Mouse (Mus musculus): Measurements from ENCODE around the gene Six4. TPM values are rescaled to one million over a fixed set of nuclear protein-coding genes. Genes with fewer than 3 reads are reported as not detected.
"Not testable (repeated sequence)": the region's sequence is repeated elsewhere in the genome, so short reads cannot be mapped to it uniquely, and the experiment has no call there.

The Six4 gene
- polyA plus RNA-seq, 1 experiment from 2014 or later, result 5.2 TPM

DNA sequence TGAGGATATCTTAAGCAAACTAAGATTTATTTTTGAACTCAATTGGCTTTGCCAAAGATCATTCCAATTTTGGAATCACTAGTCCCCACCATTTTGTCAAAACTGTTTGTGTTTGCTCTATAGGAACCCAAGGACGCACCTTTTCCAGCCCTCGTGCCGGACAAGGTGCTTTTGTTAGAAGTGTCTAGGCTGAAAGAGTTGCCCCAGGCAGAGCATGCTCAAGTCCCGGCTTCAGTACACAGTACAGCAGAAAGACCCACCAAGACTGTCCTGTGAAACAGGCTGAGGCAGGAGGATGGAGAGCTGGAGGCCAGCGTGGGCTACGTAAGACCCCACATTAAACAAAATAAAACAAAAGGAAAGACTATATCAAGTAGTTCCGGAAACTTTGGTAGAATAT, 26.2 kb downstream of the Six4 start:
- Histone ChIP-seq H3K4me2 (replicated peaks) (no peak overlapping the region), H3K27me3 (no peaks in the 10 kb centered on the region), H3K9me3 (replicated peaks) (no peaks in the 10 kb centered on the region), H3K4me3 (replicated peaks) (no peak overlapping the region), H3K9ac (no peak overlapping the region), H3K36me3 (no peaks in the 10 kb centered on the region), H3K27ac (replicated peaks) (no peak overlapping the region), H3K4me1 (no peaks in the 10 kb centered on the region)
- ATAC-seq (ENCODE audit: insufficient number of reproducible peaks, low FRiP score, low TSS enrichment, low read depth), result no peak
- 59% methylated on average over 7 of the region's 7 CpGs for WGBS

DNA sequence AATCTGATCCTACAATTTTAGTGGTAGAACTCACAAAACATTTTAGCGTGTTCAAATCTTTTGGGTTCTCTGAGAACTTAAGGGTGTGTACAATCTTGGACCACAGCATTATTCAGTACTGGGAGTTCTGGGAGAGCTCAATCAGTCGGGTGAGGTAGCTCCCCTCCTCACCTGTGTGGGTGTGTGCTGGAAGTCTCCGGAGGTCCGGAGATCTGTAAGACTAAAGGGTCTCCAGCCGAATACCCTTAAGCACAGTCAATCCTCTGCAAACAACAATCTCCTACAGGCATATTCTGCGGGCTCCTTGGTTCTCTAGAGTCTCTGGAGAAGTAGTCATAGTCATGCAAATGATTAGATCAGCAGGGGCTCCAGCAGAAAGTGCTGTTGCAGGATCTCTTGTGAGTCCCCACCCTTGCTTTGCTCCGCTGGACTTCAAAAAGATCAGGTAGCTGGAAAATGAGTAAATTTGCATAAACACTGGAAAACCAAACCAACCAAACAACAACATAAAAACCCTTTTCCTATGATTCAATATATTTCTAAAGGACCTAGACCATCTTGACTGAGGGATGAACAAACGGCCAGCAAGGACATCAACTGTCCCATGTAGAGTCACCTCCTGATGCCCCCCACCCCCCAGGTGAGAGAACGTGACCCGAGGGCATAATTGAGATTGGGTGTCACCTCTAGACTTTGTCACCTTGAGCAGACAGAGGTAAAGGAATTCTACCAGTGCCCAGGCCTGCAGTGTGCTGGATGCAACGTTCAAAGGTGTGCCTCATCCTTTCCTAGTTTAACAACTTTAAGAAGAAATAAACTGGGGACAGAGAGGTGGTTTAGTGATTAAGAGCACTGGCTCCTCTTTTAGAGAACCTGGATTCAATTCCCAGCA, 27.3 kb downstream of the Six4 start:
- no peak for ATAC-seq (ENCODE audit: insufficient number of reproducible peaks, low FRiP score, low TSS enrichment, low read depth)
- Histone ChIP-seq H3K9me3 (replicated peaks) (no peaks in the 10 kb centered on the region), H3K9ac (no peak overlapping the region), H3K4me3 (replicated peaks) (no peak overlapping the region), H3K4me1 (no peaks in the 10 kb centered on the region), H3K27me3 (no peaks in the 10 kb centered on the region), H3K36me3 (no peaks in the 10 kb centered on the region), H3K27ac (replicated peaks) (no peak overlapping the region), H3K4me2 (replicated peaks) (no peak overlapping the region)
- 33% methylated on average over 11 of the region's 11 CpGs for WGBS

- WGBS, result 52% methylated on average over 4 of the region's 4 CpGs
- H3K4me2 ChIP-seq (replicated peaks), result no peak overlapping the region
- H3K9ac ChIP-seq, result no peak overlapping the region
Measured at GRCm38 (mm10) chr12:73083773-73084172, 29.5 kb downstream of the Six4 start.

GRCm38 (mm10) chr12:73081828-73082227, 31.4 kb downstream of the Six4 start:
- not testable (repeated sequence) for H3K4me3 ChIP-seq (replicated peaks); H3K27me3 ChIP-seq; H3K9me3 ChIP-seq (replicated peaks); H3K4me2 ChIP-seq (replicated peaks); ATAC-seq (ENCODE audit: insufficient number of reproducible peaks, low FRiP score, low TSS enrichment, low read depth); H3K9ac ChIP-seq; H3K4me1 ChIP-seq; H3K36me3 ChIP-seq; H3K27ac ChIP-seq (replicated peaks)
- 79% methylated on average over 4 of the region's 4 CpGs for WGBS

More at GRCm38 (mm10) chr12:73083773-73084172, 29.5 kb downstream of the Six4 start:
- no peak for ATAC-seq (ENCODE audit: insufficient number of reproducible peaks, low FRiP score, low TSS enrichment, low read depth)
- Histone ChIP-seq H3K4me1 (no peaks in the 10 kb centered on the region), H3K36me3 (no peaks in the 10 kb centered on the region), H3K4me3 (replicated peaks) (no peak overlapping the region), H3K9me3 (replicated peaks) (no peaks in the 10 kb centered on the region), H3K27ac (replicated peaks) (no peak overlapping the region), H3K27me3 (no peaks in the 10 kb centered on the region)

DNA sequence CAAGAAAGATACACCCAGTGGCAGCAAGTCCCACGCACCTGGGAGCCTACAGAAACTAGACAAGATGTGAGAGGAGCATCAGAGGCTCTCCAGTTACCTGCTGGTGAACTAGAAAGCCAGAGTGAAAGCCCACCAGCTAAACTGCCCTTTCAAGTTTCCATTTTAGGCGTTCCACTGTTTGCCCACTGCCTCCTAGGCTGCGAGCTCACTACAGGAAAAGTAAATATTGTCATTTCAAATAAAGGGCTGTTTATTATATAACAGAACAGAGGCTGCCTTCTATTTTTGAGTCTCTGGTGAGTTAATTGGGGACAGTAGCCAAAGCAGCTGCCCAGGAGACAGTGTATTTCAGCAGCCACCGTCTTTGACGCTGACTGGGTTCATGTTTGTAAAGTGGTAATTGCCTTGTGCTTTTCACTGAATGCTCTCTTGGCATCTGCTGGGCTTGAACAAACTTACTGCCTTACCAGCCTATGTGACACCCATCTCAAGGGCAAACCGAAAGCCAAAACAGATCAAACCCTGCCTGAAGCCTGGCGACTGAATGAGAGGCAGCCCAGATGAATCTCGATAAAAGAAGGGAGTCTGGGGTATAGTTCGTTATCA, 52.3 kb downstream of the Six4 start:
- Histone ChIP-seq H3K27ac (replicated peaks) (no peak overlapping the region), H3K9me3 (replicated peaks) (no peaks in the 10 kb centered on the region), H3K4me1 (no peaks in the 10 kb centered on the region), H3K4me3 (replicated peaks) (no peak overlapping the region), H3K9ac (no peak overlapping the region), H3K36me3 (no peaks in the 10 kb centered on the region), H3K27me3 (peaks cover 4% of the 10 kb centered on the region; the same call in 1 of the 2 replicates), H3K4me2 (replicated peaks) (no peak overlapping the region)
- ATAC-seq (ENCODE audit: insufficient number of reproducible peaks, low FRiP score, low TSS enrichment, low read depth), result no peak
- 48% methylated on average over 9 of the region's 9 CpGs for WGBS

GRCm38 (mm10) chr12:73057492-73057891, 55.8 kb downstream of the Six4 start:
- no peak overlapping the region for H3K4me3 ChIP-seq (replicated peaks)
- H3K27ac ChIP-seq (replicated peaks), result no peak overlapping the region
- peaks cover 26% of the 10 kb centered on the region for H3K4me1 ChIP-seq
- ATAC-seq (ENCODE audit: insufficient number of reproducible peaks, low FRiP score, low TSS enrichment, low read depth), result no peak
- 83% methylated on average over 6 of the region's 6 CpGs for WGBS
- H3K27me3 ChIP-seq, result peaks cover 25% of the 10 kb centered on the region
- H3K9ac ChIP-seq, result no peak overlapping the region
- H3K36me3 ChIP-seq, result no peaks in the 10 kb centered on the region
- no peak overlapping the region for H3K4me2 ChIP-seq (replicated peaks)
- H3K9me3 ChIP-seq (replicated peaks), result no peaks in the 10 kb centered on the region

GRCm38 (mm10) chr12:73055451-73055850, 57.8 kb downstream of the Six4 start:
- no peaks in the 10 kb centered on the region for H3K9me3 ChIP-seq (replicated peaks)
- H3K27me3 ChIP-seq, result peaks cover 43% of the 10 kb centered on the region
- no peak overlapping the region for H3K4me2 ChIP-seq (replicated peaks)
- H3K4me3 ChIP-seq (replicated peaks), result no peak overlapping the region
- H3K4me1 ChIP-seq, result peaks cover 40% of the 10 kb centered on the region
- no peak overlapping the region for H3K27ac ChIP-seq (replicated peaks)
- 18% methylated on average over 5 of the region's 5 CpGs for WGBS
- ATAC-seq (ENCODE audit: insufficient number of reproducible peaks, low FRiP score, low TSS enrichment, low read depth), result no peak
- H3K36me3 ChIP-seq, result no peaks in the 10 kb centered on the region
- no peak overlapping the region for H3K9ac ChIP-seq

DNA sequence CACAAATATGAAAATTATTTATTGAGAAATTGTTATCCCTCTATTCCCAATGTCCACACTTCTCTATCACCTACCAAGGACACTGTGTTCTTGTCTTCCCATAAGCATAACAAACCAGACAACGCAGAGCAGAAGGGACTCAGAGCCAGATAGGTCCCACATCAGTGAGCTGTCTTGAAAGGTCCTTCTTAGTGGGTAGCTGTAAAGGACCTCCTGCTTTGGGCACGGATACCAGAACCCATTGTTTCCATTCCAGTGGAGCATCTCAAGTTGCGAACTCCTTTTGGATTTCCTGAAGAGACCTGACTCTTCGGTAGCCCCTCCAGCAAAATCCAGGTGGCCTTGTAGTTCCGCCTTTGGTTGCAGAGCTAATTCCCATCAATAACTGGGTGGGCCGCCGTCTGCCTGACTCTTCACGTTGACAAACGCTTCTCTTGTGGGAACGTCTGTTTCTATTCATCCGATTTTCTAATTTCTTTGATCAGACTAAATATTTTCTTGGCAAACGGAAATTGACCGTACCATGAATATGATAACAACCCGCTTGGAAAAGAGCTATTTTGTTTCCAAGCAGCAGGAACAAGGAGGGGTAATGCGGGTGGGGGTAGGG, 58.6 kb downstream of the Six4 start:
- H3K27me3 ChIP-seq, result peaks cover 51% of the 10 kb centered on the region
- H3K4me3 ChIP-seq (replicated peaks), result peak overlapping the region; percentile 59
- no peaks in the 10 kb centered on the region for H3K36me3 ChIP-seq
- H3K9ac ChIP-seq, result no peak overlapping the region
- peak overlapping the region; percentile 86 for H3K4me2 ChIP-seq (replicated peaks)
- ATAC-seq (ENCODE audit: insufficient number of reproducible peaks, low FRiP score, low TSS enrichment, low read depth), result no peak
- H3K4me1 ChIP-seq, result peaks cover 47% of the 10 kb centered on the region
- H3K27ac ChIP-seq (replicated peaks), result peak overlapping the region; percentile 85
- H3K9me3 ChIP-seq (replicated peaks), result no peaks in the 10 kb centered on the region
- 11% methylated on average over 15 of the region's 15 CpGs for WGBS

GRCm38 (mm10) chr12:73053668-73054241, 59.5 kb downstream of the Six4 start, which contains the start of gene Six1:
TSS of gene Six1 (minus strand) at chr12:73053887.
- Histone ChIP-seq H3K9ac (peak within 1 kb of the TSS; percentile 24), H3K9me3 (replicated peaks) (no peaks in the 10 kb centered on the region), H3K27ac (replicated peaks) (peak within 1 kb of the TSS; percentile 85), H3K27me3 (peaks cover 60% of the 10 kb centered on the region), H3K36me3 (no peaks in the 10 kb centered on the region), H3K4me1 (peaks cover 49% of the 10 kb centered on the region), H3K4me3 (replicated peaks) (peak within 1 kb of the TSS; percentile 59), H3K4me2 (replicated peaks) (peak within 1 kb of the TSS; percentile 86)
- WGBS, result under 1% methylated on average over 42 of the region's 42 CpGs
- ATAC-seq (ENCODE audit: insufficient number of reproducible peaks, low FRiP score, low TSS enrichment, low read depth), result peak; percentile 91

DNA sequence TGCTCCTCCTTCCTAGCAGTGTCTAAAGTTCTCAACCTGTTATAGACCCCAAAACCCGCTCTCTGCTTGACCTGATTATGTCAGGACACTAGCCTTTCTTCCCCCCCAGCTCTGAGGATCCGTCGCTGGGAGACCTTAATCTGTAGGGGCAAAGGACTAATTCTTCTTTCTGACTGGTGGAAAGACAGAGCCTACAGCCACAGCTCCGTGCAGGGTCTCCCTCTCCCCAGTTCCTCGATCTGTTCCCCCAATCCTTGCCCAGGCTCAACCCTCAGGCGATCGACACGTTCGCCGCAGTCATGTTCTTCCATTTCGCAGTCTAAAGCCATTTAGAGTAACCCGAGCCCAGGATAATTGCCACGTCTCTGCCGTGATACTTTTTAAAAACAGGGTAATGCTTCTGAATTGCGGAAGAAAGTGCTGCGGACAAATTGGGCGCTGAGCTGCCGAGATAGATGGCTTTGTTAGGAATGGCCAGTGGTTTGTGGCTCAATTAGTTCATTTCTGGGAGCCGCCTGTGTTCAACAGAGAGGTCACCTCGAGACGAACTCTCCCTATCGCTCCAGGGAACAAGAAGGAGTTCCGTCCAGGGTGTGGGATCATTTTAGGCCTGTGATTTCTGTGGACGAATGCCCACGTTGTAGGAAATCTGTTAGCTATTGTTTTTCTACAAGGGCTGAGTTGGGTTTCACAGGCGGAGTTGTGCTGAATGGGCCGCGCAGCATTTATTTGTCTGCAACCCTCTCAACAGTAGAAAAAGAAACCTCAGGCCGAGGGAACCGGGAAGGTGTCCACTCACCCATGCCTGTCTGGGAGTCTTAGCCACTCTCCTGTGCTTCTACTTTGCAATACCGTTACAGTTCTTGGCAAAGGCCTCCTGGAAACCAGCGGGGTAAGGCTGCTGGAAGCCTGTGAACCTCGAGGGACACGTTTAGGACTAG, 60.3 kb downstream of the Six4 start:
- 14% methylated on average over 34 of the region's 34 CpGs for WGBS

More for the DNA sequence above, 60.3 kb downstream of the Six4 start:
- ATAC-seq (ENCODE audit: insufficient number of reproducible peaks, low FRiP score, low TSS enrichment, low read depth), result peak; percentile 5; the same call in 1 of the 2 replicates
- peak overlapping the region; percentile 59 for H3K4me3 ChIP-seq (replicated peaks)
- peak overlapping the region; percentile 85 for H3K27ac ChIP-seq (replicated peaks)
- H3K4me2 ChIP-seq (replicated peaks), result peak overlapping the region; percentile 86
- H3K4me1 ChIP-seq, result peaks cover 51% of the 10 kb centered on the region
- no peaks in the 10 kb centered on the region for H3K9me3 ChIP-seq (replicated peaks)
- no peaks in the 10 kb centered on the region for H3K36me3 ChIP-seq
- H3K9ac ChIP-seq, result peak overlapping the region; percentile 24; the same call in 1 of the 2 replicates
- H3K27me3 ChIP-seq, result peaks cover 68% of the 10 kb centered on the region

Measured in embryonic facial prominence, embryonic 15.5 days (tissue).